Mouse (Mus musculus): Measurements from ENCODE around the gene Pld4. TPM values are rescaled to one million over a fixed set of nuclear protein-coding genes. Genes with fewer than 3 reads are reported as not detected.

The Pld4 gene
- polyA plus RNA-seq (2014; fragmentation: Illumina TruSeq; extraction: RNeasy Lipid Tissue Mini Kit (QIAGEN cat#74804)) = 0.31 TPM

DNA sequence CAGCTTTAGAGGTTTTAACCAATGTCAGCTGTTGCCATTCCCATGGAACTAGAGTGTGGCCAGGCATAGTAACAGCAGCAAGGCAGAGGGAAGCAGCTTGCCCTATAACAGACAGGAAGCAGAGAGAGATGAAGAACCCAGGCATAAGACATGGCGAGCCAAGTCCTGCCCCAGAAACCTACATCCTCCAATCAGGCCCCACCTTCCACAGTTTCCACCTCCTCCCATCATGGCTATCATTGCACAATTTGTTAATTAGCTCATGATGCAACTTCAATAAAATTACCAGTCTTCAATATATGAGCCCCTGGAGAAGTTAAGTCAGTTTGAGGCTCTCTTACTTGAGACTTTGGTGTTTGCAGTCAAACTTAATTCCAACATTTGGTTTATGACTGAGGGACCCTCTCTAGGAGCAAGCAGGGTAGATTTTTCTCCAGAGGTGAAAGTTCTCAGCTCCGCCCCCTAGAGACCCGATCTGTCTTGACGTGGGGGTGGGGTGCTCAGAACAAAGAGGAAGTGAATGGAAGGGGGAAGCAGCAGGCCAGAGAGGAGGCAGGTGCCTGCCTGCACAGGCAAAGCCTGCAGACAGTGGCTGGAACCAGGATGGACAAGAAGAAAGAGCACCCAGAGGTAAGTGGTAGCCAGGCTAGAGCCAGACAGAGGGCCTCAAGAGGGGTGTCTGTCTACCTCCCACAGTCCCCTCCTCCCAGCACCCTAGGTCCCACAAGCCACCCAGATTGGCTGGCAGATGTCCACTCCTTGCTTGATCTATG lies at the start of gene Pld4:
TSS of gene Pld4 (plus strand) at position 502 of the 773 bp plus-strand sequence.

DNA sequence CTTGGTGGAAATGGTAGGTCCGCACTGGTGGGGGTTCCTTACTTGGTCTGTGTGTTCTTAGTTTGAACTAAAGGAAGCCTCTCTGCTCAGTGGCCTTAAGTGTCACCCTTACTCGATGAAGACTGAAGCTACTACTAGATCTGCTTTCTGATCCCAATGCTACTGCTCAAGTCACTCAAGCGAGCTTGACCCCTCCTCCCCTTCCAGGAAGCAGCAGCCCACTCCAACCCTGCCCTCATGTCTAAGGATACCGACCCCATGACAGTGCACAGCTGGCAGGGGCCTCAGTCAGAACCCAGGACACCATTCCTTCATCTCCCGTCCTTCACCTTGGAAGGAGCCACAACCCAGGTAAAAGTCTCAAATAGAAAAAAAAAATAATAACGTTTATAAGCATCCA lies 40.2 kb upstream of the Pld4 start, which contains the start of gene Cep170b:
TSS of gene Cep170b (plus strand) at position 240 of the 400 bp plus-strand sequence.

DNA sequence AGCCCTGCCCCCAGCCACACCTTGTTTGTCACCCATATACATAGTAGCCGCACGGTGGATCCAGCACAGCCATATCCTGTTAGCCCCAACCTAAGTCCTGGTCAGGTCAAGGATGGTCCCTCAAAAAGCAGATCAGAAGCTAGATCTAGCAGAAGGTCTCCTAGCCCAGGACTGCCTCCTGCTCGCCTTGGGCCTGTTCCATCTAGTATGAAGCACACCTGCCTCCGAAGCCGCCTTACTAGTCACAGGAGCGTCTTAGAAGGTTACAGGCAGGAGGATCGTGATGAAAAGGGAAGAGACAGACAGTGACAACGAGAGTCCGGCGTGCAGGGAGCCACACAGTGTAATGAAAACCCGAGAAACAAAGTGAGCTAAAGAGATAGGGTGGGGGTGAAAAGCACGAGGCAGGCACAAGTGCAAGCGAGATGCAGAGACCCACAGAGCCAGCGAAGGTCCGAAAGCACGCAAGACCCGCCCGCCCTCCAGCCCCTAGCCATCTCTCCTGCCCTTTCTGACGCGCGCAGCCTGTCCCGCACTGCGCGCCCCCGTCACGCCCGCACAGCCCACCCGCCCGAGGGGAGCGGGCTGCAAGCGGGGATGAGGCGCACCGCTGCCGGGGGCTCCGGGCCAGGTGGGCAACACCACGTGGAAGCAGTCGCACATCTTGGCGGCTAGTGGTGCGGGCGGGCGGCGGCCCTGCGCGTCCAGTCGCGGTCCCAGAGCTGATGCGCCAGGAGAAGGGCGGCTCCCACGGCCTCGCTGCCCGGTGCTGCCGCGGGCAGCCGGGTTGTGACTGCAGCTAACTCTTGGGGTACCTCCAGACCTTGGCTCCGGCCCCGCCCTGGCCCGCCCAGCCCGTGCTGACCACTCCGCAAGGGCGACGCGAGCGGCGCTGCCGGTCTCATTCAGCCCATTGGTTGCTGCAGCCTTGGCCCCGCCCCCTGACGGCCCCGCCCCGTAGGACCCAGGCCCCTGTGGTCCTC lies 41.7 kb downstream of the Pld4 start, which contains the start of gene Ahnak2:
TSS of gene Ahnak2 (minus strand) at position 794 of the 983 bp plus-strand sequence.

DNA sequence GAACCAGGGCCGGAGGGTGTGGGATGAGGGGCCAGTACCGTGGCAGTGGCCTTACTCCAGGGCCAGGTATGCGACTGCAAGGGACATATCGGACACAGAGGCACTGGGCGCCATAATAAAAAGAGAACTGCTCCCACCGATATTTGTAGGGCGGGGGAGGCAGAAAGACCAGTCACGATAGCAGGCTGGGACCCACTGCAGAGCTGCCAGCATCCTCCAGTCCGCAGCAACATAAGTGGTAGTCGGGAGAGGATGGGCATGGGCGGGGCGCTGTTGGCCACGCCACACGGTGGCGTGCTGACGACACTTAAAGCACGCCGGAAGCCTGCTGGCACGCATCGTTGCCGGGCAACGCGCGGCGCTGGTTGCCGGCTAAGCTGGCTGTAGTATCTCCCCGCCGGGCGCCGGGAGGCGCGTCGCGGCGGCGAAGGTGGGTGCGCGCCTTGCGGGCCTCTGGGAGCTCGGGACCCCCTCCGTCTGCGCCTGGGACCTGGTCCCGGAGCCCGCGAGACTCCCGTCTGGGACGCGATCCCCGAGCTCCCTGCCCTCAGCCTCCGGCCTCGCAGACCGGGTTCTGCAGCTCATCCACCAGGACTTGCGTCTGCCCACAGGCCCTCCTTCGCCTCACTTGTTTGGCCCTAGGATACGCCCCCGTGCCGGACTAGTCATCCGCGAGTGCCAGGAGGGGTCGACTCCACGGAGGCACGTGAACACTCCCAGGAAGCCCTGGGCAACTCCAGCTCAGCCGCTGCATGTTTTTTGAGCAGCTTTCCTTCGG lies 48.3 kb downstream of the Pld4 start, which contains the start of gene Clba1:
TSS of gene Clba1 (plus strand) at position 351 of the 778 bp plus-strand sequence.

Other genes with a start within 250 kb of the Pld4 start
- not detected for gene Tmem179, start 243.9 kb upstream of the Pld4 start, polyA plus RNA-seq (2014; fragmentation: Illumina TruSeq; extraction: RNeasy Lipid Tissue Mini Kit (QIAGEN cat#74804))
- gene Inf2, start 171.9 kb upstream of the Pld4 start, polyA plus RNA-seq (2014; fragmentation: Illumina TruSeq; extraction: RNeasy Lipid Tissue Mini Kit (QIAGEN cat#74804)) = 1.6 TPM
- 0.48 TPM for gene Adssl1, start 140.6 kb upstream of the Pld4 start, polyA plus RNA-seq (2014; fragmentation: Illumina TruSeq; extraction: RNeasy Lipid Tissue Mini Kit (QIAGEN cat#74804))
- 5.2 TPM for gene Siva1, start 116.0 kb upstream of the Pld4 start, polyA plus RNA-seq (2014; fragmentation: Illumina TruSeq; extraction: RNeasy Lipid Tissue Mini Kit (QIAGEN cat#74804))
- gene Akt1, start 85.8 kb upstream of the Pld4 start, polyA plus RNA-seq (2014; fragmentation: Illumina TruSeq; extraction: RNeasy Lipid Tissue Mini Kit (QIAGEN cat#74804)) = 7.5 TPM
- gene Zbtb42, start 81.8 kb upstream of the Pld4 start, polyA plus RNA-seq (2014; fragmentation: Illumina TruSeq; extraction: RNeasy Lipid Tissue Mini Kit (QIAGEN cat#74804)) = not detected
- gene Cep170b, start 40.2 kb upstream of the Pld4 start, polyA plus RNA-seq (2014; fragmentation: Illumina TruSeq; extraction: RNeasy Lipid Tissue Mini Kit (QIAGEN cat#74804)) = 9.0 TPM
- 6.8 TPM for gene Ahnak2, start 42.0 kb downstream of the Pld4 start, polyA plus RNA-seq (2014; fragmentation: Illumina TruSeq; extraction: RNeasy Lipid Tissue Mini Kit (QIAGEN cat#74804))
- 2.3 TPM for gene Clba1, start 48.3 kb downstream of the Pld4 start, polyA plus RNA-seq (2014; fragmentation: Illumina TruSeq; extraction: RNeasy Lipid Tissue Mini Kit (QIAGEN cat#74804))
- 18.1 TPM for gene Cdca4, start 68.8 kb downstream of the Pld4 start, polyA plus RNA-seq (2014; fragmentation: Illumina TruSeq; extraction: RNeasy Lipid Tissue Mini Kit (QIAGEN cat#74804))
- gene Gpr132, start 107.6 kb downstream of the Pld4 start, polyA plus RNA-seq (2014; fragmentation: Illumina TruSeq; extraction: RNeasy Lipid Tissue Mini Kit (QIAGEN cat#74804)) = 0.17 TPM
- 0.26 TPM for gene Jag2, start 169.1 kb downstream of the Pld4 start, polyA plus RNA-seq (2014; fragmentation: Illumina TruSeq; extraction: RNeasy Lipid Tissue Mini Kit (QIAGEN cat#74804))
- 1.6 TPM for gene Nudt14, start 181.5 kb downstream of the Pld4 start, polyA plus RNA-seq (2014; fragmentation: Illumina TruSeq; extraction: RNeasy Lipid Tissue Mini Kit (QIAGEN cat#74804))
- gene Btbd6, start 215.8 kb downstream of the Pld4 start, polyA plus RNA-seq (2014; fragmentation: Illumina TruSeq; extraction: RNeasy Lipid Tissue Mini Kit (QIAGEN cat#74804)) = 0.77 TPM
- gene Brf1, start 240.0 kb downstream of the Pld4 start, polyA plus RNA-seq (2014; fragmentation: Illumina TruSeq; extraction: RNeasy Lipid Tissue Mini Kit (QIAGEN cat#74804)) = 12.9 TPM